16 mouse cellular contexts compared by ENCODE assay signal in the genomic region with DNA sequence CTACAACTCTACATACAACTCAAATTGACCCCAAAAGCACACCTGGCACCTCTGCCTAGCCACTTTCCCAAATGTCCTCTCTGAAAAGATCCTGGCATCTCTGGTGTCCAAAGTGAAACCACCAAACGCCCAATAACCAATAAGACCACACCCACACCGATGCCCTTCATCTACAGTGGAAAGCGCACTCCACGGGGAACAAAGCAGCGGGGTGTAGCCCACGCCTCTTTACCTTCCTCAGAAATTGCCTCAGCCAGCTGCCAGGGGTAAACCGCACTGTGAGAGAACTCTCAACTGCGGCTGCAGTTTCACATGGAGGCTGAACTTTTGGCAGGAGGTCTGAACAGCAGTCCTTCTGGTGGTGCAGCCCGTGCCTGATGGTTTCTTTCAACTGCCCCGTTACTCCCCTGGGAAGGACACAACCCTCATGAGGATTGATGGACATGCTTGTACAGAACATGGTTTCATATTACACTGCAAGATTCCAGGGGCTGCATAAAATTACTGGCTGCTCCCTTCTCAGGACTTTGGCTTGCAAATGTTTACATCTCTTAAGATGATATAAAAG. TPM values are rescaled to one million over a fixed set of nuclear protein-coding genes. Genes with fewer than 3 reads are reported as not detected.
DNase-seq lines count a peak whose midpoint lies in the region; ATAC-seq and TF ChIP-seq lines count a peak whose summit lies in the region.
"Had no signal": no experiment of that assay in that cellular context is flagged by ENCODE, and none has a peak within 500 bp of the region (broad histone marks: within the 10 kb centered on the region; RNA-seq: fewer than 3 reads in every experiment).

No protein-coding gene starts in this region.

- ATAC-seq in heart, embryonic 11.5 days (replicated peaks; ENCODE audit: insufficient number of reproducible peaks, low FRiP score, low TSS enrichment), result no peak
- ATAC-seq in lung, embryonic 14.5 days (ENCODE audit: insufficient read depth), result peak; percentile 76; the same call in 1 of the 2 replicates
- ATAC-seq in intestine, embryonic 16.5 days, result peak; percentile 45; the same call in 1 of the 2 replicates
- ATAC-seq in granulocyte monocyte progenitor cell, adult 5-6 weeks (replicated peaks; ENCODE audit: poor library complexity, severe bottlenecking), result no peak
- ATAC-seq: forebrain, embryonic 14.5 days; midbrain, embryonic 15.5 days had no signal

- 81% methylated on average over 10 of the region's 10 CpGs for WGBS in heart, embryonic 11.5 days (ENCODE audit: insufficient replicate concordance)
- WGBS in lung, embryonic 14.5 days, result 60% methylated on average over 10 of the region's 10 CpGs
- WGBS in lung, adult 2 months, result 69% methylated on average over 10 of the region's 10 CpGs
- WGBS in intestine, embryonic 16.5 days, result 65% methylated on average over 10 of the region's 10 CpGs

- no peak for TF ChIP-seq POLR2A in lung, adult 2 months (IDR thresholded peaks at IDR 0.05; ENCODE audit: borderline replicate concordance, extremely low read depth, low read depth, low read length)

- H3K9me3 ChIP-seq in heart, embryonic 11.5 days (replicated peaks; ENCODE audit: control insufficient read depth, low read length), result no peaks in the 10 kb centered on the region
- H3K9me3 ChIP-seq in lung, embryonic 14.5 days (ENCODE audit: low read depth, low read length), result no peaks in the 10 kb centered on the region
- no peaks in the 10 kb centered on the region for H3K9me3 ChIP-seq in intestine, embryonic 16.5 days (ENCODE audit: control insufficient read depth, low read length)
- H3K9me3 ChIP-seq: heart, embryonic 13.5 days; liver, embryonic 15.5 days; midbrain, embryonic 15.5 days; stomach, embryonic 15.5 days had no signal

- no peak overlapping the region for H3K9ac ChIP-seq in heart, embryonic 11.5 days (ENCODE audit: low read depth, low read length)
- H3K9ac ChIP-seq in lung, embryonic 14.5 days, result no peak overlapping the region
- H3K9ac ChIP-seq in intestine, embryonic 16.5 days (ENCODE audit: low read depth, low read length), result no peak overlapping the region
- H3K9ac ChIP-seq: heart, embryonic 13.5 days; liver, embryonic 15.5 days; midbrain, embryonic 15.5 days; stomach, embryonic 15.5 days had no signal

- peak; percentile 96 for DNase-seq in heart, adult 11 months
- DNase-seq in lung, embryonic 14.5 days, result peak; percentile 61
- DNase-seq in lung, adult 2 months, result no peak
- DNase-seq in R1 (ENCODE audit: low read depth, low spot score), result peak; percentile 78
- no peak for DNase-seq in cerebellum, postnatal 36 days
- DNase-seq: cerebellum, postnatal 25 days had no signal

- TF ChIP-seq CTCF in lung, embryonic 14.5 days (IDR thresholded peaks at IDR 0.05; ENCODE audit: low read depth), result no peak
- no peak for TF ChIP-seq CTCF in lung, adult 2 months (IDR thresholded peaks at IDR 0.05; ENCODE audit: insufficient read depth, low read length)

- H3K27ac ChIP-seq in heart, embryonic 11.5 days (ENCODE audit: low read depth, low read length), result no peak overlapping the region
- no peak overlapping the region for H3K27ac ChIP-seq in lung, embryonic 14.5 days (ENCODE audit: low read depth)
- H3K27ac ChIP-seq in intestine, embryonic 16.5 days (ENCODE audit: low read length), result no peak overlapping the region
- H3K27ac ChIP-seq: heart, embryonic 13.5 days; liver, embryonic 15.5 days; midbrain, embryonic 15.5 days; stomach, embryonic 15.5 days had no signal

- H3K36me3 ChIP-seq in heart, embryonic 11.5 days (ENCODE audit: control insufficient read depth, insufficient read depth, low read length), result peaks cover 16% of the 10 kb centered on the region
- peaks cover 59% of the 10 kb centered on the region for H3K36me3 ChIP-seq in lung, embryonic 14.5 days (ENCODE audit: insufficient read depth)
- H3K36me3 ChIP-seq in intestine, embryonic 16.5 days (ENCODE audit: control insufficient read depth, insufficient read depth, low read length), result peaks cover 15% of the 10 kb centered on the region
- H3K36me3 ChIP-seq: midbrain, embryonic 15.5 days had no signal

- no peaks in the 10 kb centered on the region for H3K27me3 ChIP-seq in heart, embryonic 11.5 days (ENCODE audit: control insufficient read depth, insufficient read depth, low read length)
- no peaks in the 10 kb centered on the region for H3K27me3 ChIP-seq in lung, embryonic 14.5 days (ENCODE audit: insufficient read depth, low read length)
- no peaks in the 10 kb centered on the region for H3K27me3 ChIP-seq in intestine, embryonic 16.5 days (replicated peaks; ENCODE audit: control insufficient read depth, insufficient read depth, low read length)
- H3K27me3 ChIP-seq: heart, embryonic 13.5 days; liver, embryonic 15.5 days; midbrain, embryonic 15.5 days; stomach, embryonic 15.5 days had no signal

- peaks cover 8% of the 10 kb centered on the region for H3K4me1 ChIP-seq in heart, embryonic 11.5 days (ENCODE audit: control insufficient read depth, insufficient read depth, low read length)
- H3K4me1 ChIP-seq in lung, embryonic 14.5 days (ENCODE audit: insufficient read depth), result no peaks in the 10 kb centered on the region
- peaks cover 13% of the 10 kb centered on the region for H3K4me1 ChIP-seq in lung, adult 2 months (ENCODE audit: control insufficient read depth, insufficient read depth, low read length)
- H3K4me1 ChIP-seq in intestine, embryonic 16.5 days (ENCODE audit: control insufficient read depth, insufficient read depth, low read length), result peaks cover 12% of the 10 kb centered on the region

- no peak overlapping the region for H3K4me3 ChIP-seq in heart, embryonic 11.5 days (ENCODE audit: low read depth, low read length)
- H3K4me3 ChIP-seq in lung, embryonic 14.5 days (ENCODE audit: low read depth, low read length), result no peak overlapping the region
- no peak overlapping the region for H3K4me3 ChIP-seq in lung, adult 2 months (replicated peaks; ENCODE audit: extremely low read depth, low read depth, low read length)
- H3K4me3 ChIP-seq in intestine, embryonic 16.5 days (ENCODE audit: low read length), result no peak overlapping the region
- H3K4me3 ChIP-seq: heart, embryonic 13.5 days; liver, embryonic 15.5 days; midbrain, embryonic 15.5 days; stomach, embryonic 15.5 days had no signal

- no peak overlapping the region for H3K4me2 ChIP-seq in heart, embryonic 11.5 days
- H3K4me2 ChIP-seq in lung, embryonic 14.5 days, result no peak overlapping the region
- H3K4me2 ChIP-seq in intestine, embryonic 16.5 days (ENCODE audit: low read depth, low read length), result no peak overlapping the region
- H3K4me2 ChIP-seq: heart, embryonic 13.5 days; liver, embryonic 15.5 days; midbrain, embryonic 15.5 days; stomach, embryonic 15.5 days had no signal

RNA-seq across cellular contexts. Expression of gene Gm5767, which starts 35.0 kb away (rescaled TPM):
- polyA plus RNA-seq in heart, embryonic 11.5 days (2014; fragmentation: Nextera tagmentation; extraction: Ambion mirVana), result not detected in 2 replicates
- not detected in 2 replicates for polyA plus RNA-seq in lung, embryonic 14.5 days (2014; fragmentation: Nextera tagmentation; extraction: Ambion mirVana)
- polyA plus RNA-seq in lung, adult 2 months (2012; rRNA removed), result 0.23 TPM in 1 of 2 replicates, not detected in the other
- polyA plus RNA-seq in intestine, embryonic 16.5 days (2015; fragmentation: Nextera tagmentation; extraction: Ambion mirVana), result not detected in 2 replicates
- total RNA-seq in granulocyte monocyte progenitor cell, adult 5-6 weeks (2014; fragmentation: Nextera tagmentation), result not detected in 2 replicates
- total RNA-seq in granulocyte monocyte progenitor cell, adult 5-6 weeks (2017), result not detected in 2 replicates
- total RNA-seq: left cerebral cortex, adult 8-10 months; neutrophil, adult 5-6 weeks had no signal
- polyA plus RNA-seq: forebrain, embryonic 14.5 days; heart, embryonic 13.5 days; liver, embryonic 15.5 days; stomach, embryonic 15.5 days had no signal

RNA-seq across cellular contexts. Expression of gene Carhsp1, which starts 43.6 kb away (rescaled TPM):
- 39.1 and 42.4 TPM in 2 replicates for polyA plus RNA-seq in heart, embryonic 11.5 days (2014; fragmentation: Nextera tagmentation; extraction: Ambion mirVana)
- 27.6 and 27.7 TPM in 2 replicates for polyA plus RNA-seq in lung, embryonic 14.5 days (2014; fragmentation: Nextera tagmentation; extraction: Ambion mirVana)
- polyA plus RNA-seq in lung, adult 2 months (2012; rRNA removed), result 89.5 and 94.0 TPM in 2 replicates
- 85.0 and 89.4 TPM in 2 replicates for polyA plus RNA-seq in intestine, embryonic 16.5 days (2015; fragmentation: Nextera tagmentation; extraction: Ambion mirVana)
- total RNA-seq in granulocyte monocyte progenitor cell, adult 5-6 weeks (2014; fragmentation: Nextera tagmentation), result 4.0 and 9.1 TPM in 2 replicates
- 3.9 and 6.2 TPM in 2 replicates for total RNA-seq in granulocyte monocyte progenitor cell, adult 5-6 weeks (2017)

Comparison
In these comparisons a context has a peak if more than half of its experiments do, and no peak if none do; other contexts are left out.
1. DNase-seq: peak in heart, adult 11 months (single experiment), lung, embryonic 14.5 days (single experiment) and R1 (single experiment); none in lung, adult 2 months (single experiment) and cerebellum, postnatal 36 days (0 of 2).
2. ATAC-seq: peak in lung, embryonic 14.5 days (single experiment) and intestine, embryonic 16.5 days (single experiment); none in heart, embryonic 11.5 days (single experiment) and granulocyte monocyte progenitor cell, adult 5-6 weeks (single experiment).